Mouse (Mus musculus): ENCODE results near the gene Ubr2. TPM values are rescaled to one million over a fixed set of nuclear protein-coding genes. Genes with fewer than 3 reads are reported as not detected.

Ubr2 gene
- total RNA-seq, 2 experiments from 2014 or later, result 52.3 to 52.4 TPM

DNA sequence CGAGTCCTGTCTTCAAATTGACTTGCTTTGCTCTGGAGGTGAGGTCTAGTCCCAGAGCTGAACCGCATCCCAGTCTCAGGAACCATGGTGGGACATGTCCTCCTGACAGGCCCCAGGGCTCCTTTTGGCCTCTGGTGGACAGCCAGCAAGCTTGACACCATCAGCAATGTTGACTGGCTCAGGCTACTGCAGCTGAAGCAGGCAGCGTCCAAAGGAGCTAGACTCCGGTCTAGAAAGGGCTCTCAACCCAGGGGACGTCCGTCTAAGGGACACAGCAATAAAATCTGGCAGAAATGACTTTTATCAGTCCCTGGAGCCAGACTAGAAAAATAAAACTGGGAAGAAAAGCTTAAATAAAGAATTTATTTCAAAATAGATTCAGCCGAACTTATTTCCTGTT, 80.5 kb downstream of the Ubr2 start:
- no peak for DNase-seq (ENCODE audit: low spot score in 2 of 2)

DNA sequence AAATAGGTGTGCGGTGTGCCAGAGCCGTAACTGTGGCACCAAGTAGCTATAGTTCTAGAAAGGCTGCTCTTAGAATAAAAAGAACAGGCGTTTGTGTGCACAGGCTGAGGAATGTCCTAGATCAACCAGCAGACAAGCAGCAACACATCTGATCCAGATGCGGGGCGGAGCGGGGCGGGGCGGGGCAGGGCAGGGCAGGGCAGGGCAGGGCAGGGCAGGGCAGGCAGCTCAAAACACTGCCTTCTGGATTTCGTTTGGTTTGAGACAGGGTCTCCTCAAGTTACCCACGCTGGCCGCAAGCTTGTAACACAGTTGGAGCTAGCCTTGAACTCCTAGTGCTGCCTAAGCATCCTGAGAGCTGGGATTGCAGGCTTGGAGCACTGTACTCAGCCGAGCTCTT, 81.1 kb downstream of the Ubr2 start:
- DNase-seq (ENCODE audit: low spot score in 2 of 2), result no peak

DNA sequence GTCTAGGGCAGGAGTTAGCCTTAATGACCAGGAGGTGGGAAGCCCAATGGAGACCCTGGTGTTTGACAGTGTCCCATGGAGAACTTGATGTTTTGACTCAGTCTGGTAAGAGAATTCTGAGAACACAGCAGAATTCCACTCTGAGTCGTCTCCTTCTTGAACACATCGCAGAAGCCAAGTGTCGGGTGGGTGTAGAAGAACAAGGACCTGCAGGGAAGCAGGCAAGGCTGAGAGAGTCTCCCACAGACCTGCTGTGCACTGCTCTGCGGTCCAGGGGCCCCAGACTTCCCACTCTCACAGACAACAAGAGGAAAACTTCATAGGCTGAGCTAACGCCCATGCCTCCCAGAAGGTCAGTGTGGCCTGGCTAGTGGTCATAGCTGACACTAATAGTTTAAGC, 82.6 kb downstream of the Ubr2 start:
- no peak for DNase-seq (ENCODE audit: low spot score in 2 of 2)

DNA sequence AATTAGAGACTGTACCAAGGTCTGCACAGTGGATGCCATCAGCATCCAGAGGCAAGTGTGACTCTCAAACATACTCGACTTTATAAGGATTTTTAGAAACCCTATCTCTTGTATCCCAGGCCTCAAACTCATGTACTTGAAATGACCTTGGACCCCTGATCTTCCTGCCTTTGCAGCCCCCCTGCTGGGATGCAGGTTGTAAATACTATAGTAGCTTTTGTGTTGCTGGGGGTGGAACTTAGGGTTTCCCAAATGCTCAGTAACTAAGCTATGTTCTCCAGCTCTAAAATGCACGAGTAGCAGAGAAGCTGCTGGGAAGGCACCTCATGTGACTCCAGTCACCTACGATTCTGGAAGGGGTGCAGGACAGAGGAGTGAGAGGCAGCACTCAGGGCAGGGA, 83.4 kb downstream of the Ubr2 start:
- no peak for DNase-seq (ENCODE audit: low spot score in 2 of 2)

DNA sequence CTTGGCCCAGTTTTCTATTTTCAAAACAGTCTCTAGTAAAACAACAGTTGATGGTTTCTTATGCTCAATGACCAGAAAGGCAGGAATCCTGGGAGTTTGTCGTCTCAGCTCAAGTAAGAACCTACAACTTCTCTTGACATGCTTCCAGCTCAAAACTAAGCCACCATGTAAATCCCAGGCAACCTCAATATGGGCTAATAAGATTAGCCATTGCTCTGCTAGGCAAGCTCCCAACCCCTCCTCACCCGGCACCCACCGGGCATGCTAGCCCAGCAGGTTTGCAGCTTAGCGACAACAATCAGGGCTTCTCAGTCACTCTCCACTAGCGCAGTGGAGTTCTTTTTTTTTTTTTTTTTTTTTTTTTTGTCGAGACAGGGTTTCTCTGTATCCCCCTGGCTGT, 84.2 kb downstream of the Ubr2 start:
- no peak for DNase-seq (ENCODE audit: low spot score in 2 of 2)

DNA sequence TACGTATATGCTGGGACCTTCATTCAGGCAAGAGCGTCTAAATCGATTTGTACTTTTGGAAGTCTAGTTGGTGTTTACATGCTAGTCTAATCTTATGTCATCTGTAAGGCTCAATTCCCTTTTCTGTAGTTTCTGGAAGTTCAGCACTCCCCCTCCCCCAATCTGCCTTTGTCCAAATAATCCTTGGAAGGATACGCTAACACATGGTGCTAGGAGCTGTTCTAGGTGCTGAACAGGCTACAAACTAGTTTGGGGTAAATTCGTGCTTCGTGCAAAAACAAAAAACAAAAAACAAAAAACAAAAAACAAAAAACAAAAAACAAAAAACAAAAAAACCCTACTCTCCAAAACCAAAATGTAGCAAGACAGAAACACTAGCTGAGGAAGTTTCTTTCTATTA, 89.5 kb downstream of the Ubr2 start:
- DNase-seq (ENCODE audit: low spot score in 2 of 2), result no peak

DNA sequence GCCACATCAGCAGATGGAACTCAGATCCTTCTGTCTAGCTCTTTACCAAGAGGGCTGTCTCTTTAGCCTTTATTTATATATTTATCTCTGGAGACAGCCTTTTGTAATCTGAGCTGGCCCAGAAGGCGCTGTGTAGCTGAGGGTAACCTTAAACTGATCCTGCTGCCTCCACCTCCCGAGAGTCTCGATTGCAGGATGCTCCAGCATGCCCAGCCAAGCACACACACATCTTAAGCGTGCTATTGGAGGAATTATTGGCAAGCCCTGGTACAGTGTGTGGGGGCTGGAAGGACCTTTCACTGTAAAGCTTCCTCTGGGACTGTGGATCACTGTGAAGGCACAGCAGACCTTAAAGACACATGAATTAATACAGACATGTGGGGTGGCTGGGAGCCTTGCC, 91.4 kb downstream of the Ubr2 start:
- no peak for DNase-seq (ENCODE audit: low spot score in 2 of 2)

DNA sequence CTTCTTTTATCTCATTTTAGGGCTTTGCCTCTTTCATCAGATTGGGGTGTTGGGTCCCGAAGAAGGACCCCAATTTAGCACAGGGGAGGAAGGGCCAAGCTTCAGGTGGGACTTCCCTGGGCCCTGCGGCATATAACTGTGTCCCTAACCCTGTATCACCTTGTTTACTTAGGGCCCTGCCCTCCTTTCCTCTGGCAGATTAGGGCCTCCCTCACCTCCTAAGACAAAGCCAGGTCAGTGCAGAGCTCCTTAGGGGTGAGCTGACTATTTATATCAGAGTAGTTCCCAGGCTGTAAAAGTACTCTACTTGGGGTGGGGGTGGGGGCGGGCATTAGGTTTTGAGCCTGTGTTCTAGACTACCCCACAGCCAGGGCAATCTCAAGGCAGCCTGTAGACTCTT, 95.2 kb downstream of the Ubr2 start:
- no peak for DNase-seq (ENCODE audit: low spot score in 2 of 2)

DNA sequence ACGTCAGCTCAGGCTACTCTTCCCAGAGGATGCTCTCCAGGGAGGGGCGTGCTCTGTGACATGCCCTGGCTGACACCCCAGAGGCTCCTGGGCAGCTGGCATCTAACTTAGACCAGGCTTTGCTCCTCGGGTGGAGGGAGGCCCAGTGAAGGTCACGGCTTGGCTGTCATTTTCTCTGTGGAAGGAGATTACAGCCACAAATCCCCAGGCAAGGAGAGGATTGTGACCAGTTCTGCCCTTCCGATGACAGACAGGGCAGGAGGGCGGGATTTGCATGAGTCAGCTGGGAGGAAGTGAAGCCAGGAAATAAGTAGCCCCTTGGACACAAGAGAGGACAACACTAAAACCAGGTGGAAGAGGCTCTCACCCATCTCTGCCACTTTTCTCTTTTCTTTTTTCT, 98.0 kb downstream of the Ubr2 start:
- DNase-seq (ENCODE audit: low spot score in 2 of 2), result no peak

DNA sequence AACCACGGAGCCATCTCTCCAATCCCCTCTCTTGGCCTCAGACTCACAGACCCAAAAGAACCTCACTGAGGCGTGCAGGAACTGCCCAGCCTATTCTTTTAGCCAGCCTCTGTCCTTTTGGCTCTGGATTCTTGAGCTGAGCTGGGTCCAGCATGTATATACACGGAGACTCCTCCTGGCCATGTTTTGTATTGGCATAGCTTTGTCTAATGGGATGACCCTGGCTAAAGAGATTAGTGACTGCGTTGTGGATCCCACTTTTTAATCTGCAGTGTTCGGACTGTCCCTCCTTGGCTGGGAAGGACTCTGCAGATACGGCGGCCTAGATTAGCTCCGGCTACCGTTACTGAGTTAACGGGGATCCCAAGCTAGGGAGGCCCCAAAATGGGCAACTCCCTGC, 100.2 kb downstream of the Ubr2 start, which contains the start of gene Prph2:
Gene Prph2, plus strand, starts transcription at position 274 of the 400 bp plus-strand sequence.
- DNase-seq (ENCODE audit: low spot score in 2 of 2), result no peak

DNA sequence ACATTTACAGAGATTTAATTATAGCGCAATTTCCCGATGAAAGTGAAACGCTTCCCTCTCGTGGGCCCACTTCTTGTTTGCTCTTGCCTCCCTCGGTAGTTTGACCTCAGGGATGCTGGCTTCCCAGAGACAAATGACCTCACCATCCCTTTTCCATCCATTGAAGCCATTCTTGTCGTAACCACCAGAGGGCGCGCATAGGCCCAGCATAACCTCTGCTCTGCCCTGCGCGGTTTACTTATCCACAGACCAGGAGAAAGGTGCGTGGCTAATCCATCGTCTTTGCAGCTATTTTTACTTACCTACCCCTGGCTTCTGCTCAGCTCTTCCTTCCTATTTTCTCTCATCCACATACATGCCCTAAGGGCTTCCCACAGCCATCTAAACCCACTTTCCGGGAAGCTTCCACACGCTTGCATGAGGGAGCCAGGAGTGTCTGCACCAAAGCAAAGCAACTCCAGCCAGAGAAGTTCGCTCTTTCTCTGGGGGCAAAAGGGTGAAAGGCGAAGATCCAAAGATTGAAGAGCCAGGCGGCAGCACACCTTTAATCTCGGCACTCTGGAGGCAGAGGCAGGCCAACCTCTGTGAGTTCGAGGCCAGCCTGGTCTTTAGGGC, 106.4 kb downstream of the Ubr2 start:
- peak; percentile 65 to 66 for DNase-seq (ENCODE audit: low spot score in 2 of 2)

DNA sequence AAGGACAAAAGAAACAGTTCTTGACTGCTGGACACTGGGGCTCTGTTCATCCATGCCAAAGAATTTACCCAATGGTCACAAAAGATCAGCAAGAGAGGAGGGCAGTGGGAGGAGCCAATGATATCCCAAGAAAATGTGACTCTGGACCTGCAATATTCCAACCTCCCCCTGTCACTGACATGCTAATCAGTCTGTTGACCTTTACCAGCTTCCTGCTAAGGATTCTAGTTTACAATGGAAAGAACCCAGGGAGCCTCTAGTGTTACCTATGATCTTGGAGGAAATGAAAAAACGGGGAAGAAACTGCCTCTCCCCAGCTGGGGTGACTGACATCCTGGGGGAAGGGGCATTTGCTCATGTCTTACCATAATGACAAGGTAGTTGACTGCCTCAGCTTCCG, 109.4 kb downstream of the Ubr2 start:
- DNase-seq (ENCODE audit: low spot score in 2 of 2), result no peak

DNA sequence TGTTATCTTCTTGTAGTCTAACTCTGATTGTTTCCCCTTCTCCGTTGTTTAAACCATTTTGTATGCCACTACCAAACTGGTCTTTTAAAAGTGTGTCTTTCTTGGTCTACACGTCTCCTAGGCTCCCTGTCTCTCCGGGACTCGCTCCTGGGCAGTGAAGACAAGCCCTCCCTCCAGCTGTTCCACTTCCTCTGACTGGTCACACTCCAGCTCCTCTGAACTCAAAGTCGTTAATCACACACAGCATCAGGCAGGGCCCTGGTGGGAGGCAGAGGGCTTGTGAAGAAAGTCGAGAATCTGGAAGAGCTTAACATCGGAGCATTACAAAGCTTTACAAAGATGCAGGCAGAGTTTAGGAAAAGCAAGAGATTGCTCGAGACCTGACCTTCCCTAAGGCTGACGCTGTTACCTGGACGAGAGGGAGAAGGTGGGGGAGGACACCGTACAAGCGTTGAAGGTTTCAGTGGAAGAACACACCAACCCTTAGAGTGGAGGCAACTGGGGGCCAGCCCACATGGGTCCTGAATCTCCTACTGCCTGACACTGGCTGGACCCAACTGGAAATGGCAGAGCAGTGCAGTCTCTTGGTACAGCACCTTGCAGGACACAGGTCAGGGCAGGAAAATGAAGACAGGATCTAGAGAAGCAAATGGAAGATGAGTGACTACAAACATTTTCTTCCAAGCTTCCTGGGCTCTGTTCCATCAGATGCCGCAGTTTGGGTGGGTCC, 113.0 kb downstream of the Ubr2 start:
- DNase-seq (ENCODE audit: low spot score in 2 of 2), result no peak

DNA sequence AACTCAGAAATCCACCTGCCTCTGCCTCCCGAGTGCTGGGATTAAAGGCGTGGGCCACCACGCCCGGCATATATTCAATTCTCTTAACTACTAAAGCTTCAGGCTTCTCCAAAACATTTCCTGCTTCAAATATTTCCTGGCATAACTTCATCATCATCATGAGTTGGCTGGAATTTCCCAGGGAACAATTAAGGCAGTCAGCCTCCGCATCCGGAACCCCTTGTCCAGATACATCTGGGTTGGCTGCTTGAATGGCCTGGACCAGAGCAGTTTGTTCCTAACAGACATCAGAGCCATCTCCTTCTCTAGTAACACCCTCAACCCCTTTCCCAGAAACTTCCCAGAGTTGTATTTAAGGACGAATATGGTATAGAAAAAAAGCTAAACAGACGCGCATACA, 114.9 kb downstream of the Ubr2 start:
- DNase-seq (ENCODE audit: low spot score in 2 of 2), result no peak

DNA sequence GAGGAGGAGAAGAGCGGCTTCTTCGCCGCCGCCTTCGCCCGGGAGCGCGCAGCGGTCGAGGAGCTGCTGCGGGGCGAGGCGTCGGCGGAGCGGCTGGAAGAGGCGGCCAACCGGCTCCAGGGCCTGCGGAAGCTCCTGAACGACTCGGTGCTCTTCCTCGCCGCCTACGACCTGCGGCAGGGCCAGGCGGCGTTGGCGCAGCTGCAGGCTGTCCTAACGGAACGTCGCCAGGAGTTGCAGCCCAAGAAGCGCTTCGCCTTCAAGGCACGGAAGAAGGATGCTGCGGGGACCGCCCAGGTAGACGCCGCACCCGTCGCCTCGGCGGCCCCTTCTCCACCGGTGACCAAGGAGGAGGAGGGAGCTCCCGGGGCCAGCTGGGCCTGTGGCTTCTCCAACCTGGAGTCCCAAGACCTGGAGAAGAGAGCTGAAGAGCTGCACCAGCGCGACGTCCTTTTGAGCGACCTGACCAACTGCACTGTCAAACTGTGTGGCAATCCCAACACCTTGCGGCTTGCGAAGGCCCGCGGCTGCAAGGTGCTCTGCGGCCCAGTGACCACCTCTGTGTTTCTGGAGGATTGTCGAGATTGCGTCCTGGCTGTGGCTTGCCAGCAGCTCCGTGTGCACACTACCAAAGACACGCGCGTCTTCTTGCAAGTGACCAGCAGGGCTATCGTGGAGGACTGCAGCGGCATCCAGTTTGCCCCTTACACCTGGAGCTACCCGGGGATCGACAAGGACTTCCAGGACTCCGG, 119.3 kb downstream of the Ubr2 start:
- peak in 1 of 2 experiments; percentile 55 for DNase-seq (ENCODE audit: low spot score in 2 of 2)

DNA sequence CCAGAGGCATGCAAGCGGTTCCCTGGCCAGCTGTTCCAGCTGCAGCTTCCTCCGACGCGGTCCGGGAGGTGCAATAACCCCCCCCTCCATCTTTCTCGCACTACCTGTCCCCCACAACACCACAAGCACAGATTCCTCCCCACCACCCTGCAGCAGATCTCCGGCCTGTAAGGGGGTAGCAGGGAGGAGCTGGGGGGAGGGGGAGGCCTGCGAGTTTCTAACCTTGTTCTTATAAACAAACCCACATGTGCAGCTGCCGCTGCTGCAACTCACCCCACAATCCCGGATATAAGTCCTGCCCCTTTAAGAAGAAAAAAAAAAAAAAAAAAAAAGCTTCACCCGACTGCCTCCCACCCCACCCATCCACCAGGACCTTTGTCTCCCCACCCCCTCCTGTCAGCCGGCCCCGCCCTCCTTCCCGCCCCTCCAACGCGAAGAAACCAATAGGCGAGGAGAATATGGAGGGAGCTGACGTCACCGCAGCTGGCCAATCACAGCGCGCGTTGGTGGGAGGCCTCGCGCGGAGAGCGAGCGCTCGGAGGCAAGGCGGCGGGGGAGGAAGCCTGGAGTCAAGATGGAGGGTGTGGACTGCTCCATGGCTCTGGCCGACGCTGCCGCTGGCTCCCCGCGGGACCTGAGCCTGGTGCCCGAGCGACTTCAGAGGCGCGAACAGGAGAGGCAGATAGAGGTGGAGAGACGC, 120.1 kb downstream of the Ubr2 start, which contains the start of gene Tbcc:
Gene Tbcc, plus strand, starts transcription at position 569 of the 700 bp plus-strand sequence.
- DNase-seq (ENCODE audit: low spot score in 2 of 2), result peak; percentile 93 to 97

DNA sequence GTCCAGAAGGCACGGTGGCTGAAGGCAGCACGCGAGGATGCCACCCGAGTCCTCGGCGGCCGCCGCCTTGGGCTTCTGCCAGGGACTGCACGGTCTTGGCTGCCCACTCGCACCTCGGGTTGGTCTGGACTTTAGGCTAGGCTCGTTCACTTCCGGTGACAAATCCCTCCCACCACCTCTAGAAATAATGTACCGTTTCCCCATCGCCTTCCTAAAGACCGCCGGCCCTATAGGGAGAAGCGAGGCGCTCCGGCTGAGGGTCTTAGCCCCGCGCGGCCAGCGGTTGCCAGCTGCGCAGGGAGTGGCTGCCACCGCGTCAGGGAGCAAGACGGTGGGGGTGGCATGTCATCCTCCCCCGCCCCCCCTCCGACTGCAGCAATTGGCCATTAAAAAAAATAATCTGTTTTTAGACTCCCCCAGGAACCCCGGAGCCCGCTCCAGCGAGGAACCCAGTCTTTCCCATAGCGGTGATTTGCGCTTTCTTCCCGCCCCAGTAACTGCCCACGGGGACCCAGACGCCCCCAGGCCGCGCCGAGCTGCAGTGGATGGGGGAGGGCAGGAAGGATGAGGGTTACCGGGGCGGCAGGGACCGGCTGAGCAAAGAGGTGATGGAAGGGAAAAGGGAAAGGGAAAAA, 120.8 kb downstream of the Ubr2 start:
- DNase-seq (ENCODE audit: low spot score in 2 of 2), result peak; percentile 76 to 79

DNA sequence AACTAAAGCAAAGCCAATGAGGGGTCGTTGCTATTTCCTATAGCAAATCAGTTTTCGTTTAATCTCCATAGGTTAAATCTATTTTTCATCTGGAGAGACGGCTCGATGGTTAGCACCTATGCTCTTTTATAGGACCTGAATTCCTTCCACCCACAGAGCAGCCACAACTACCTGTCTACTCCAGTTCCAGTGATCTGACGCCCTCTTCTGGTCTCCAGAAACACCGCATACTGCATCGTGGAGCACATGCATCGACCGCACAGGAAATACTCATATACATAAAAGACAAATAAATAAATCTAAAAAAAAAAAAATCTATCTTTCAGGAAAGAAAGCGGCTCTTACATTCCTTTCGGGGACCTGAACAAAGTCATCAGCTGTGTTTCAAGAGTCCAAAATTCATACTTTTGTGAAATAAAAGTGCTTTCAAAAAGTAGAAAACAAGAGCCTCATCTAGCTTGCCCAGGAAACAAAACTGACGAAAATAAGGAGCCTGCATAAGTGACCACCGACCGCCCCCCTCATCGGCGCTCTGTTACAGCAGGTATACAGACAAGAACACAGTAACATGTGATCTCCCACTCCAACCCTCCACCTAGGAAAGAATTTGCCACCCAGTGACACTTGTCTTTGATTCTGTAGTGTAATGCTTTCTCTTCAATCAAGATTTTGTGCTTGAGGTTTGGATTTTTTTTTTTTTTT, 121.7 kb downstream of the Ubr2 start:
- DNase-seq (ENCODE audit: low spot score in 2 of 2), result peak; percentile 32 to 71

DNA sequence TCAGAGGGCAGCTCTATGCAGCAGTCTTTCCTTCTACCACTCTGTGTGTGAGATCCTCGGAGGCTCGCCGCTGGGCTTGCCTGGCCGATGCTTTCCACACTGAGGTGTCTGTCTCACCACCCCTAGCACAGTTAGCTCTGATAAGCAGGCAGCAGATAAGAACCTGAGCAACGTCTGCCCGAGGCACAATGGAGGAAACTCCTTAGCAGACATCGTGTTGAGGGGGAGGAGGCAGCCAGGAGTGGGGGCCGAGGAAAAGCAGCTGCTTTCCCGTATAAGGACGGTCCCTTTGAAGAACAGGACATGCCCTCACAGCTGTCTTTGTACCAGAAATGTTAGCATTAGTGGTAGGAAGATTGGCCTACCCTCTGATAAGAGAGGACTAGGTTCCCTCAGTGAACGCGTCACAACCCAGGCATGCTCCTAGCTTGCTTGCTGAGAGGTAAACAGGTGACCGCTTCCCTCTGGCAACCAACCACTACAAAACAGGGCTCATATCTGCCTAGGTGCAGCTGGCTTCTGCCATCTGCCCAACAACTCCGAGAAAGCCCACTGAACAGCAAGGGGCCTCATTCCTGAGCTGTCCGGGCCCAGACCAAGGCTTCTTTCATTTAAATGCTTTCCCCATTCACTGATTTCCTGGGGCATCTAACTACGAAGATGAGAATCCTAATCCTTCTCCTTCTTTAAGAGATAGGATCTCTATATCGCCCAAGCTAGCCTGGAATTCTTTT, 124.3 kb downstream of the Ubr2 start:
- DNase-seq (ENCODE audit: low spot score in 2 of 2), result no peak

All from layer of hippocampus, postnatal 14 days (tissue).